Mouse (Mus musculus): ENCODE results near the gene Irf7. TPM values are rescaled to one million over a fixed set of nuclear protein-coding genes. Genes with fewer than 3 reads are reported as not detected.
"Not testable (repeated sequence)": the region's sequence is repeated elsewhere in the genome, so short reads cannot be mapped to it uniquely, and the experiment has no call there.

Gene Irf7
- total RNA-seq, 1 experiment: 0.67 TPM

DNA sequence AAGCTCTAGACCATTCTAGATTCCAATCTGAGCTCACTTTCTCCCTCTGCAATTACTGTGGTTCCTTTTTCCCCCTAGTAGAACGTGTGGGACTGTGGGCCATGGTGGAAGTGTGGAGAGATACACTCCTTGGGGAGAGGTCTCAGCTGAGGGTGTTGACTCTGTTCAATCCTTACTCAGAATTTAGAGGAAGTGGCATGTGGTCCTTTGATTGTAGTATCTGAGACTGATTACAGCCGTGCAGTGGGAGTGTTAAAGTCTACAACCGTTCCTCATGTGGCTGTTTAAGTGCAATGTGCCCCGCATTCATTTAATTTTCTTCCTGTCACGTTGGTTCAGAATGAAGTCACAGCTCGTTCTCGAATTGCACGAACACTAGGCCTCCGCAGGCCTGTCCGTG lies 10.1 kb downstream of the Irf7 start:
- H3K36me3 ChIP-seq (ENCODE audit: control insufficient read depth, insufficient read depth, low read length, poor library complexity, severe bottlenecking): peaks cover 68% of the 10 kb centered on the region
- in situ Hi-C loops (cut with MboI; ENCODE audit: low sequenced_read_pairs in 2 of 2, unreplicated experiment in 2 of 2): no loop called here
- DNase-seq (ENCODE audit: low read depth, low spot score): no peak

DNA sequence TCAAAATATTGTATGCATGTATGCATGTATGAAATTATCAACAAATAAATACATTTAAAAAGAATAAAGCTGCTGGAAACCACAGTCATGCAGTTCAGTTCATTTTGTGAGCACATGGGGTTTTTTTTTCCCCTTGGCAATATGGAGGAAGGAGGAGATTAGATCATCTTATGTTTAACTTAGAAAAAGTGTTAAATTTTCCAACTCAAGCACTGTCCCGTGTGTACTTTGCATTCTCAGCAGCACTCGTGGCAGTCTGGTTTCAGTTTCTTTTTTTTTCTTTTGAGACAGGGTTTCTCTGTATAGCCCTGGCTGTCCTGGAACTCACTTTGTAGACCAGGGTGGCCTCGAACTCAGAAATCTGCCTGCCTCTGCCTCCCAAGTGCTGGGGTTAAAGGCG lies 15.8 kb downstream of the Irf7 start:
- H3K4me3 ChIP-seq (ENCODE audit: insufficient read depth in 1 of 2, low read depth in 1 of 2, low read length in 2 of 2, poor library complexity in 1 of 2, severe bottlenecking in 1 of 2); H3K9ac ChIP-seq (ENCODE audit: insufficient read depth, low read depth, low read length, poor library complexity, severe bottlenecking); H3K4me1 ChIP-seq (ENCODE audit: control insufficient read depth in 2 of 2, insufficient read depth in 2 of 2, low read length in 2 of 2, poor library complexity in 1 of 2); in situ Hi-C loops (cut with MboI; ENCODE audit: low sequenced_read_pairs in 2 of 2, unreplicated experiment in 2 of 2); H3K27ac ChIP-seq (ENCODE audit: insufficient read depth, low read depth, low read length, poor library complexity, severe bottlenecking); H3K9me3 ChIP-seq (ENCODE audit: control insufficient read depth, insufficient read depth, low read depth, low read length); DNase-seq (ENCODE audit: low read depth, low spot score): not testable (repeated sequence)
- peaks cover 42% of the 10 kb centered on the region for H3K36me3 ChIP-seq (ENCODE audit: control insufficient read depth, insufficient read depth, low read length, poor library complexity, severe bottlenecking)

More for the DNA sequence above, 10.1 kb downstream of the Irf7 start:
- Histone ChIP-seq H3K9me3 (ENCODE audit: control insufficient read depth, insufficient read depth, low read depth, low read length) (no peaks in the 10 kb centered on the region), H3K27ac (ENCODE audit: insufficient read depth, low read depth, low read length, poor library complexity, severe bottlenecking) (no peak overlapping the region), H3K4me1 (ENCODE audit: control insufficient read depth in 2 of 2, insufficient read depth in 2 of 2, low read length in 2 of 2, poor library complexity in 1 of 2) (no peaks in the 10 kb centered on the region), H3K9ac (ENCODE audit: insufficient read depth, low read depth, low read length, poor library complexity, severe bottlenecking) (no peak overlapping the region), H3K4me3 (ENCODE audit: insufficient read depth in 1 of 2, low read depth in 1 of 2, low read length in 2 of 2, poor library complexity in 1 of 2, severe bottlenecking in 1 of 2) (no peak overlapping the region)
- TF ChIP-seq ZNF384 (IDR thresholded peaks at IDR 0.05; ENCODE audit: low read depth, low read length) (no peak), MAFK (IDR thresholded peaks at IDR 0.05; ENCODE audit: insufficient read depth, low read depth, low read length) (no peak), ZC3H11A (IDR thresholded peaks at IDR 0.05; ENCODE audit: borderline replicate concordance, low read depth, low read length) (no peak), CHD2 (IDR thresholded peaks at IDR 0.05; ENCODE audit: low read depth, low read length) (no peak), HCFC1 (IDR thresholded peaks at IDR 0.05; ENCODE audit: borderline replicate concordance, insufficient read depth, low read length) (no peak)

DNA sequence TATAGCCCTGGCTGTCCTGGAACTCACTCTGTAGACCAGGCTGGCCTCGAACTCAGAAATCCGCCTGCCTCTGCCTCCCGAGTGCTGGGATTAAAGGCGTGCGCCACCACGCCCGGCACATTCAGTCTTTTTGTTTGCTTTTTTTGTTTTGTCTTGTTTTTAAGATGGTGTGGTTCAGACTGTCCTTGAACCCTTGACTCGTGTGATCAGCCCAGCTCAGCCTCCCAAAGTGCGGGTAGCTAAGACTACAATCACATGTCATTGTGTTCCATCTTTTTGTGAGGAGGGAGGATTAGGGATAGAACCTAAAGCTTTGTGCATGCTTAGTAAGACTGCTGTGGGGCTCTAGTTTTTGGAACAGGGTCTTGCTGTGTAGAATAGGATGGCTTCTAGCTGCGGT lies 34.7 kb downstream of the Irf7 start:
- no peak for TF ChIP-seq ZNF384 (IDR thresholded peaks at IDR 0.05; ENCODE audit: low read depth, low read length)
- no peak for TF ChIP-seq HCFC1 (IDR thresholded peaks at IDR 0.05; ENCODE audit: borderline replicate concordance, insufficient read depth, low read length)
- in situ Hi-C loops (cut with MboI; ENCODE audit: low sequenced_read_pairs in 2 of 2, unreplicated experiment in 2 of 2): no loop called here
- Histone ChIP-seq H3K9me3 (ENCODE audit: control insufficient read depth, insufficient read depth, low read depth, low read length) (no peaks in the 10 kb centered on the region), H3K36me3 (ENCODE audit: control insufficient read depth, insufficient read depth, low read length, poor library complexity, severe bottlenecking) (peaks cover 39% of the 10 kb centered on the region), H3K27ac (ENCODE audit: insufficient read depth, low read depth, low read length, poor library complexity, severe bottlenecking) (no peak overlapping the region), H3K9ac (ENCODE audit: insufficient read depth, low read depth, low read length, poor library complexity, severe bottlenecking) (peak overlapping the region; percentile 23; the same call in 1 of the 2 replicates), H3K4me3 (ENCODE audit: insufficient read depth in 1 of 2, low read depth in 1 of 2, low read length in 2 of 2, poor library complexity in 1 of 2, severe bottlenecking in 1 of 2) (no peak overlapping the region), H3K4me1 (ENCODE audit: control insufficient read depth in 2 of 2, insufficient read depth in 2 of 2, low read length in 2 of 2, poor library complexity in 1 of 2) (peaks cover 0 to 6% of the 10 kb centered on the region in 2 experiments; a peak in 2 of 4 replicates)
- DNase-seq (ENCODE audit: low read depth, low spot score): no peak

DNA sequence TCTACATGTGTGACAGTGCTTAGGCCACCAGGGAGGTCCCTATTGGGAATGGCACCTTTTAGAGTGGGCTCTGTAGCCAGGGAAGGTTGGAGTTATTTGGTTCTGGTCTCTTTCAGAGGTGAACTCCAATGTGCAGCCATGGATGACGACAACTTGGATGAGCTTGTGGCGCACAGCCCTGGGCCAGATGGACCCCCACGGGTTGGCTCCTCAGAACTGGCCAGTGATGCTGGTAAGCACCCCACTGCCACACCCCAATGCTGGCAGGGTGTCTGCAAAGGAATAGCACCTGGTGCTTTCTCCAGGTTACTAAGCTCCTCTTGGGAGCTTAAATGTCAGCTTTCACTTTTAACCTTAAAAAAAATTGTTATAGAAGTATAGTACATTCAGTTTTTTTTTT lies 35.2 kb downstream of the Irf7 start:
- no peak overlapping the region; the same call in 1 of the 2 replicates for H3K9ac ChIP-seq (ENCODE audit: insufficient read depth, low read depth, low read length, poor library complexity, severe bottlenecking)
- H3K9me3 ChIP-seq (ENCODE audit: control insufficient read depth, insufficient read depth, low read depth, low read length): no peaks in the 10 kb centered on the region
- no peak overlapping the region for H3K4me3 ChIP-seq (ENCODE audit: insufficient read depth in 1 of 2, low read depth in 1 of 2, low read length in 2 of 2, poor library complexity in 1 of 2, severe bottlenecking in 1 of 2)
- peaks cover 39% of the 10 kb centered on the region for H3K36me3 ChIP-seq (ENCODE audit: control insufficient read depth, insufficient read depth, low read length, poor library complexity, severe bottlenecking)
- H3K4me1 ChIP-seq (ENCODE audit: control insufficient read depth in 2 of 2, insufficient read depth in 2 of 2, low read length in 2 of 2, poor library complexity in 1 of 2): peaks cover 0 to 6% of the 10 kb centered on the region in 2 experiments; a peak in 2 of 4 replicates
- in situ Hi-C loops (cut with MboI; ENCODE audit: low sequenced_read_pairs in 2 of 2, unreplicated experiment in 2 of 2): no loop called here
- H3K27ac ChIP-seq (ENCODE audit: insufficient read depth, low read depth, low read length, poor library complexity, severe bottlenecking): no peak overlapping the region
- TF ChIP-seq ZC3H11A (IDR thresholded peaks at IDR 0.05; ENCODE audit: borderline replicate concordance, low read depth, low read length) (no peak), MAFK (IDR thresholded peaks at IDR 0.05; ENCODE audit: insufficient read depth, low read depth, low read length) (no peak), HCFC1 (IDR thresholded peaks at IDR 0.05; ENCODE audit: borderline replicate concordance, insufficient read depth, low read length) (no peak), ZNF384 (IDR thresholded peaks at IDR 0.05; ENCODE audit: low read depth, low read length) (no peak), CHD2 (IDR thresholded peaks at IDR 0.05; ENCODE audit: low read depth, low read length) (no peak)
- DNase-seq (ENCODE audit: low read depth, low spot score): no peak

DNA sequence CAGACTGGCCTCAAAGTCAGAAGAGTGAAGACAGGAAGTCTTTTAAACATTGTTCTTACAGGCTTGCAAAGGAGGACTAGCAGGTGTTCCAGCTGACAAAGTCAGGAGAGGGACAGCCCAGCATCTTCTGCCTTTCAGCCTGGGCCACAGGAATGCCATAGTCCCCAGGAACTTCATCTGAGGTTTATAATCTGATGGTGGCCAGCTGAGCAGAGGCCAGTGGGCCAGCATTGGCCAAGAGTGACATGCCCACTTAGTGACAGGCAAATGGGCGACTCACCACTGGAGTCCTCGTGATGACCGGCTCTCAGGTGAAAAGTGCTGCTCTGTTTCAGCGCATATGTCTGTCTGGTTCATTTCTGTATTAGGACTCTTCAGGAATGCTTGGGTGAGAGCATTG lies 35.7 kb downstream of the Irf7 start:
- Histone ChIP-seq H3K9me3 (ENCODE audit: control insufficient read depth, insufficient read depth, low read depth, low read length) (no peaks in the 10 kb centered on the region), H3K36me3 (ENCODE audit: control insufficient read depth, insufficient read depth, low read length, poor library complexity, severe bottlenecking) (peaks cover 36% of the 10 kb centered on the region), H3K27ac (ENCODE audit: insufficient read depth, low read depth, low read length, poor library complexity, severe bottlenecking) (no peak overlapping the region), H3K4me1 (ENCODE audit: control insufficient read depth in 2 of 2, insufficient read depth in 2 of 2, low read length in 2 of 2, poor library complexity in 1 of 2) (peaks cover 0 to 6% of the 10 kb centered on the region in 2 experiments; a peak in 2 of 4 replicates), H3K4me3 (ENCODE audit: insufficient read depth in 1 of 2, low read depth in 1 of 2, low read length in 2 of 2, poor library complexity in 1 of 2, severe bottlenecking in 1 of 2) (no peak overlapping the region), H3K9ac (ENCODE audit: insufficient read depth, low read depth, low read length, poor library complexity, severe bottlenecking) (no peak overlapping the region)
- DNase-seq (ENCODE audit: low read depth, low spot score): no peak
- TF ChIP-seq ZNF384 (IDR thresholded peaks at IDR 0.05; ENCODE audit: low read depth, low read length) (no peak), MAFK (IDR thresholded peaks at IDR 0.05; ENCODE audit: insufficient read depth, low read depth, low read length) (no peak), ZC3H11A (IDR thresholded peaks at IDR 0.05; ENCODE audit: borderline replicate concordance, low read depth, low read length) (no peak), HCFC1 (IDR thresholded peaks at IDR 0.05; ENCODE audit: borderline replicate concordance, insufficient read depth, low read length) (no peak), CHD2 (IDR thresholded peaks at IDR 0.05; ENCODE audit: low read depth, low read length) (no peak)
- in situ Hi-C loops (cut with MboI; ENCODE audit: low sequenced_read_pairs in 2 of 2, unreplicated experiment in 2 of 2): no loop called here
